Mouse (Mus musculus): Measurements from ENCODE around the gene Slc35g1. TPM values are rescaled to one million over a fixed set of nuclear protein-coding genes. Genes with fewer than 3 reads are reported as not detected.

Slc35g1 gene
- total and polyA plus RNA-seq, 3 experiments = 14.6 to 38.2 (median 21.7) TPM

DNA sequence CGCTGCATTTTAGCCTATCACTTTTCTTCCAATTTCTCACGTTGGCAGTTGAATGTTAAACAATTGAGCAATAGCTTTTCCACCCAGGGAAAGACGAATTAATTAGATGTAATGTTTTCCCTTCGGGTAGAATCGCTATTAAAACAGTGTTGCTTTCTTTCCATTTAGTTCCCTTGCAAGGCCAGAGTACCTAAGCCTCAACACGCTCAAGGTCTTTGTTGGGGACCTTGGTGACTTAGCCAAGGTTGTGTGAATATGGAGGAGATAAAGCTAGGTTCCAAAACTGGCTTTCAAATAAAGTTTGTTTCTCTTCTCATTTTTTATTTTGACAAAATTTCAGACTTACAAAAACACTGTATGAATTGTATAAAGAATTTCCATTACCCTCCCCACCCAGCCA is 27.1 kb downstream of the Slc35g1 start:
- no peaks in the 10 kb centered on the region for H3K79me2 ChIP-seq (replicated peaks; ENCODE audit: control insufficient read depth, extremely low read depth, insufficient read depth, poor library complexity, severe bottlenecking)
- in situ Hi-C loops (cut with MboI; ENCODE audit: low pct_ligation_motif_present, low pct_unique_long_range_greater_than_20kb, low sequenced_read_pairs) = loop anchor here (25.0 kb wide), 1 partner anchor 364 kb away; no protein-coding TSS in a partner anchor
- no peak for DNase-seq (ENCODE audit: extremely low read depth)
- peaks cover 2 to 3% of the 10 kb centered on the region in 2 experiments; a peak in 2 of 4 replicates for H3K4me1 ChIP-seq (ENCODE audit: control insufficient read depth in 1 of 2, insufficient read depth in 2 of 2)
- H3K4me3 ChIP-seq (replicated peaks in 1 of 3; ENCODE audit: low read depth in 2 of 3, low read length in 2 of 3, poor library complexity in 1 of 3) = no peak overlapping the region
- no peaks in the 10 kb centered on the region for H3K36me3 ChIP-seq (replicated peaks in 1 of 2; ENCODE audit: control insufficient read depth in 1 of 2, insufficient read depth in 1 of 2, low read length in 1 of 2)
- no peaks in the 10 kb centered on the region for H3K27me3 ChIP-seq (replicated peaks)
- dilution Hi-C loops (cut with MboI; ENCODE audit: extremely low pct_ligation_motif_present, extremely low pct_unique_long_range_greater_than_20kb, low sequenced_read_pairs) = no loop called here
- no peak overlapping the region for H3K9ac ChIP-seq (ENCODE audit: insufficient read depth, low read depth)
- H3K9me3 ChIP-seq (replicated peaks; ENCODE audit: low read length) = no peaks in the 10 kb centered on the region
- no peak overlapping the region for H3K27ac ChIP-seq (ENCODE audit: insufficient read depth, low read depth)
- no peak overlapping the region for H3K4me2 ChIP-seq (ENCODE audit: insufficient read depth, low read depth, poor library complexity, severe bottlenecking)
- TF ChIP-seq ZC3H11A (IDR thresholded peaks at IDR 0.05; ENCODE audit: low read depth, low read length) (no peak), ETS1 (conservative IDR thresholded peaks at IDR 0.05; ENCODE audit: low read depth, low read length) (no peak), EP300 (IDR thresholded peaks at IDR 0.05; ENCODE audit: low read length) (no peak), ZKSCAN1 (IDR thresholded peaks at IDR 0.05; ENCODE audit: borderline replicate concordance, low read depth, low read length) (no peak), MAFK (IDR thresholded peaks at IDR 0.05; ENCODE audit: insufficient replicate concordance, low read length) (no peak), USF1 (IDR thresholded peaks at IDR 0.05; ENCODE audit: low read depth, low read length) (no peak), MYC (IDR thresholded peaks at IDR 0.05; ENCODE audit: low read depth, low read length) (no peak), CTCF (conservative IDR thresholded peaks at IDR 0.05 in 1 of 2, IDR thresholded peaks at IDR 0.05 in 1 of 2; ENCODE audit: low read depth in 2 of 2, low read length in 2 of 2) (no peak), USF2 (conservative IDR thresholded peaks at IDR 0.05; ENCODE audit: low read depth, low read length) (no peak), GABPA (IDR thresholded peaks at IDR 0.05; ENCODE audit: insufficient replicate concordance, low read depth, low read length) (no peak), RAD21 (IDR thresholded peaks at IDR 0.05; ENCODE audit: low read depth, low read length) (no peak)

DNA sequence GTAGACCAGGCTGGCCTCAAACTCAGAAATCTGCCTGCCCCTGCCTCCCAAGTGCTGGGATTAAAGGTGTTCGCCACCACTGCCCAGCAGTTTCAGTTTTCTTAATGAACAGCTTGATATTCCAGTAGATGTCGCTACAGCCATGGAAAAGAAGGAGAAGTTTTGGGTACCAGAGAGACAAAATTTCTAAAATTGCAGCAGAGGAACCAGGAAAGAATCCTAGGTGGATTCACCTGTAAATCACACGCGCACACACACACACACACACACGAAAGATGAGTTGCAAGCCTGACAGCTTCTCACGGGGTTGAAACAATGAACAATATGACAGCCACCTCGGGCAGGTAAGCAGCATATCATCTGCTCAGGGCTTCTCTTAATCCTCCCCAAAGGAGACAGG is 28.1 kb downstream of the Slc35g1 start:
- Histone ChIP-seq H3K4me3 (replicated peaks in 1 of 3; ENCODE audit: low read depth in 2 of 3, low read length in 2 of 3, poor library complexity in 1 of 3) (peak overlapping the region in 1 of 3 experiments; percentile 32), H3K4me1 (ENCODE audit: control insufficient read depth in 1 of 2, insufficient read depth in 2 of 2) (peaks cover 3 to 5% of the 10 kb centered on the region in 2 experiments; a peak in 3 of 4 replicates), H3K27ac (ENCODE audit: insufficient read depth, low read depth) (no peak overlapping the region), H3K9ac (ENCODE audit: insufficient read depth, low read depth) (no peak overlapping the region), H3K27me3 (replicated peaks) (no peaks in the 10 kb centered on the region), H3K9me3 (replicated peaks; ENCODE audit: low read length) (no peaks in the 10 kb centered on the region), H3K79me2 (replicated peaks; ENCODE audit: control insufficient read depth, extremely low read depth, insufficient read depth, poor library complexity, severe bottlenecking) (no peaks in the 10 kb centered on the region), H3K36me3 (replicated peaks in 1 of 2; ENCODE audit: control insufficient read depth in 1 of 2, insufficient read depth in 1 of 2, low read length in 1 of 2) (no peaks in the 10 kb centered on the region), H3K4me2 (ENCODE audit: insufficient read depth, low read depth, poor library complexity, severe bottlenecking) (peak overlapping the region; percentile 51)
- peak; percentile 11 for DNase-seq (ENCODE audit: extremely low read depth)
- in situ Hi-C loops (cut with MboI; ENCODE audit: low pct_ligation_motif_present, low pct_unique_long_range_greater_than_20kb, low sequenced_read_pairs) (loop anchor here (25.0 kb wide), 1 partner anchor 363 kb away; no protein-coding TSS in a partner anchor), dilution Hi-C loops (cut with MboI; ENCODE audit: extremely low pct_ligation_motif_present, extremely low pct_unique_long_range_greater_than_20kb, low sequenced_read_pairs) (no loop called here)
- no peak; the same call in 1 of the 2 replicates for TF ChIP-seq SMC3 (IDR thresholded peaks at IDR 0.05; ENCODE audit: low read depth, low read length)
- peak; percentile 59 for TF ChIP-seq RAD21 (IDR thresholded peaks at IDR 0.05; ENCODE audit: low read depth, low read length)
- no peak for TF ChIP-seq USF1 (IDR thresholded peaks at IDR 0.05; ENCODE audit: low read depth, low read length)
- TF ChIP-seq CTCF (conservative IDR thresholded peaks at IDR 0.05 in 1 of 2, IDR thresholded peaks at IDR 0.05 in 1 of 2; ENCODE audit: low read depth in 2 of 2, low read length in 2 of 2) = peak in 1 of 2 experiments; percentile 59; a peak in 2 of 4 replicates
- TF ChIP-seq IRF4 (IDR thresholded peaks at IDR 0.05; ENCODE audit: low read depth, low read length) = no peak
- no peak for TF ChIP-seq BHLHE40 (IDR thresholded peaks at IDR 0.05; ENCODE audit: low read depth, low read length)
- no peak for TF ChIP-seq ZKSCAN1 (IDR thresholded peaks at IDR 0.05; ENCODE audit: borderline replicate concordance, low read depth, low read length)
- TF ChIP-seq E2F4 (IDR thresholded peaks at IDR 0.05; ENCODE audit: insufficient replicate concordance, low read depth, low read length) = no peak
- TF ChIP-seq ZNF384 (IDR thresholded peaks at IDR 0.05; ENCODE audit: low read depth, low read length) = peak; percentile 4; the same call in 1 of the 2 replicates
- no peak for TF ChIP-seq RCOR1 (conservative IDR thresholded peaks at IDR 0.05; ENCODE audit: low read depth, low read length)
- TF ChIP-seq TBP (conservative IDR thresholded peaks at IDR 0.05; ENCODE audit: low read depth, low read length) = no peak
